ENCODE assay signal across 8 mouse cellular contexts in the genomic region with DNA sequence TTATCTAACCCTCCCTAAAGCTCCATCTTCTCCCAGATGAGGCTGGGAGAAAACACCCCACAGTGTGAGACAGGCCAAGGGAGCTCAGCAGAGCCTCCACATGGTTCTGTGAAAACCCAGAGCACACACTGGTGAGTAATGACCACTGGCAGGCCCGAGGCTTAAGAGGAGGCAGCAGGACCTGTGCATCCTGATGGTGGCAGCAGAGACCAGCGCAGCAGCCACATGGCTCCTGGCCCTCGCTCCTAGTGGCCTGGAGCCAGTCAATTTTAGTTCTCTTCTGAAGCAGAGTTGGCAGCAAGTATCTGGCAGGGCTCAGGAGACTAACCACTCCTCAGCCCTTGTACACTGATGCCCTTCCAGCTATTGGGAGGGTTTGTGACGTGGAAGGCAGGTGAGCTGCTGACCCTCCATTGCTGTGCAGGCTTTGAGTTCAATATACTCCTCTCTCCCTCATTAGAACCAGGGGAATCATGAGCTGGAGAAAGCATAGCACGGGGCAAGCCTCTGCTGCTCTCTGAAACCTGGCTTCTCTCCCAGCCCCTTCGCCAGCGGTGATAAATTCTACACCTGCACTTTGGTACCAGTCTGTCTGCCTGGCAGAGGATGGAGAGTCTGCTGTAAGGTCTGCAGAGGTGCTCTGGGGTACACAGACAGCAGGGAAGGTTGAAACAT. TPM values are rescaled to one million over a fixed set of nuclear protein-coding genes. Genes with fewer than 3 reads are reported as not detected.
DNase-seq lines count a peak whose midpoint lies in the region; ATAC-seq lines count a peak whose summit lies in the region.

No protein-coding gene starts in this region.

- H3K27me3 ChIP-seq in forebrain, embryonic 10.5 days (ENCODE audit: poor library complexity, severe bottlenecking): peaks cover 15% of the 10 kb centered on the region
- no peaks in the 10 kb centered on the region for H3K27me3 ChIP-seq in heart, embryonic 11.5 days (ENCODE audit: control insufficient read depth, insufficient read depth, low read length)
- 0 out of 2 replicates have a peak, but pooled peaks cover 2% of the 10 kb centered on the region for H3K27me3 ChIP-seq in kidney, embryonic 15.5 days
- 0 out of 2 replicates have a peak, but pooled peaks cover 14% of the 10 kb centered on the region for H3K27me3 ChIP-seq in limb, embryonic 12.5 days
- peaks cover 18% of the 10 kb centered on the region for H3K27me3 ChIP-seq in midbrain, embryonic 14.5 days (ENCODE audit: control insufficient read depth, insufficient read depth, low read length)
- H3K27me3 ChIP-seq in stomach, embryonic 14.5 days (ENCODE audit: control insufficient read depth, insufficient read depth, low read length): no peaks in the 10 kb centered on the region

- H3K4me2 ChIP-seq in heart, embryonic 11.5 days: no peak overlapping the region
- H3K4me2 ChIP-seq in kidney, embryonic 15.5 days: no peak overlapping the region
- no peak overlapping the region for H3K4me2 ChIP-seq in limb, embryonic 12.5 days
- H3K4me2 ChIP-seq in midbrain, embryonic 14.5 days (ENCODE audit: low read length): no peak overlapping the region
- no peak overlapping the region for H3K4me2 ChIP-seq in stomach, embryonic 14.5 days (replicated peaks; ENCODE audit: low read depth, low read length)

- peaks cover 3% of the 10 kb centered on the region; the same call in 1 of the 2 replicates for H3K36me3 ChIP-seq in forebrain, embryonic 10.5 days (replicated peaks)
- H3K36me3 ChIP-seq in heart, embryonic 11.5 days (ENCODE audit: control insufficient read depth, insufficient read depth, low read length): peaks cover 5% of the 10 kb centered on the region; the same call in 1 of the 2 replicates
- no peaks in the 10 kb centered on the region for H3K36me3 ChIP-seq in kidney, embryonic 15.5 days
- H3K36me3 ChIP-seq in limb, embryonic 12.5 days: no peaks in the 10 kb centered on the region
- no peaks in the 10 kb centered on the region for H3K36me3 ChIP-seq in midbrain, embryonic 14.5 days (ENCODE audit: control insufficient read depth, insufficient read depth, low read length)
- no peaks in the 10 kb centered on the region for H3K36me3 ChIP-seq in stomach, embryonic 14.5 days (ENCODE audit: control insufficient read depth, insufficient read depth, low read length)

- H3K9me3 ChIP-seq in forebrain, embryonic 10.5 days: no peaks in the 10 kb centered on the region
- H3K9me3 ChIP-seq in heart, embryonic 11.5 days (replicated peaks; ENCODE audit: control insufficient read depth, low read length): no peaks in the 10 kb centered on the region
- H3K9me3 ChIP-seq in kidney, embryonic 15.5 days (replicated peaks): no peaks in the 10 kb centered on the region
- no peaks in the 10 kb centered on the region for H3K9me3 ChIP-seq in limb, embryonic 12.5 days
- H3K9me3 ChIP-seq in midbrain, embryonic 14.5 days (ENCODE audit: control insufficient read depth, low read length): no peaks in the 10 kb centered on the region
- no peaks in the 10 kb centered on the region for H3K9me3 ChIP-seq in stomach, embryonic 14.5 days (ENCODE audit: control insufficient read depth, low read depth, low read length)

- peak; percentile 43 for DNase-seq in thymus, postnatal 4 days
- DNase-seq in thymus, adult 18-20 months: no peak
- peak; percentile 68 for DNase-seq in forebrain, embryonic 10.5 days (ENCODE audit: extremely low spot score, low spot score)
- peak; percentile 91 for DNase-seq in midbrain, embryonic 14.5 days

- ATAC-seq in heart, embryonic 11.5 days (replicated peaks; ENCODE audit: insufficient number of reproducible peaks, low FRiP score, low TSS enrichment): peak; percentile 58
- ATAC-seq in kidney, embryonic 15.5 days (replicated peaks; ENCODE audit: low FRiP score): peak; percentile 79
- peak; percentile 50 for ATAC-seq in limb, embryonic 12.5 days (ENCODE audit: insufficient number of reproducible peaks, insufficient read depth, low FRiP score, low TSS enrichment, low read depth)
- ATAC-seq in midbrain, embryonic 14.5 days (ENCODE audit: low FRiP score, low TSS enrichment): peak; percentile 80; the same call in 1 of the 2 replicates
- peak; percentile 61 for ATAC-seq in stomach, embryonic 14.5 days (ENCODE audit: insufficient number of reproducible peaks, insufficient read depth, low FRiP score, low read depth)

- H3K4me1 ChIP-seq in forebrain, embryonic 10.5 days: peaks cover 19% of the 10 kb centered on the region
- H3K4me1 ChIP-seq in heart, embryonic 11.5 days (ENCODE audit: control insufficient read depth, insufficient read depth, low read length): peaks cover 25% of the 10 kb centered on the region
- peaks cover 22% of the 10 kb centered on the region for H3K4me1 ChIP-seq in kidney, embryonic 15.5 days
- H3K4me1 ChIP-seq in limb, embryonic 12.5 days (replicated peaks): peaks cover 13% of the 10 kb centered on the region
- H3K4me1 ChIP-seq in midbrain, embryonic 14.5 days (ENCODE audit: control insufficient read depth, insufficient read depth, low read length): peaks cover 8% of the 10 kb centered on the region; the same call in 1 of the 2 replicates
- no peaks in the 10 kb centered on the region for H3K4me1 ChIP-seq in stomach, embryonic 14.5 days (ENCODE audit: control insufficient read depth, insufficient read depth, low read length)

- 37% methylated on average over 7 of the region's 7 CpGs for WGBS in forebrain, embryonic 10.5 days
- WGBS in heart, embryonic 11.5 days (ENCODE audit: insufficient replicate concordance): 35% methylated on average over 7 of the region's 7 CpGs
- WGBS in kidney, embryonic 15.5 days: 23% methylated on average over 7 of the region's 7 CpGs
- WGBS in limb, embryonic 12.5 days: 20% methylated on average over 7 of the region's 7 CpGs
- WGBS in midbrain, embryonic 14.5 days: 35% methylated on average over 7 of the region's 7 CpGs
- 32% methylated on average over 7 of the region's 7 CpGs for WGBS in stomach, embryonic 14.5 days

- no peak overlapping the region for H3K9ac ChIP-seq in heart, embryonic 11.5 days (ENCODE audit: low read depth, low read length)
- no peak overlapping the region for H3K9ac ChIP-seq in kidney, embryonic 15.5 days
- H3K9ac ChIP-seq in limb, embryonic 12.5 days (replicated peaks): no peak overlapping the region
- H3K9ac ChIP-seq in midbrain, embryonic 14.5 days (replicated peaks; ENCODE audit: low read length): no peak overlapping the region
- no peak overlapping the region for H3K9ac ChIP-seq in stomach, embryonic 14.5 days (replicated peaks; ENCODE audit: low read depth, low read length)

- H3K4me3 ChIP-seq in forebrain, embryonic 10.5 days: no peak overlapping the region
- no peak overlapping the region for H3K4me3 ChIP-seq in heart, embryonic 11.5 days (ENCODE audit: low read depth, low read length)
- H3K4me3 ChIP-seq in kidney, embryonic 15.5 days (replicated peaks): no peak overlapping the region
- no peak overlapping the region for H3K4me3 ChIP-seq in limb, embryonic 12.5 days (replicated peaks)
- no peak overlapping the region for H3K4me3 ChIP-seq in midbrain, embryonic 14.5 days (replicated peaks; ENCODE audit: low read depth, low read length)
- no peak overlapping the region for H3K4me3 ChIP-seq in stomach, embryonic 14.5 days (ENCODE audit: low read depth, low read length)

- H3K27ac ChIP-seq in forebrain, embryonic 10.5 days: no peak overlapping the region
- no peak overlapping the region; the same call in 1 of the 2 replicates for H3K27ac ChIP-seq in heart, embryonic 11.5 days (ENCODE audit: low read depth, low read length)
- H3K27ac ChIP-seq in kidney, embryonic 15.5 days: 0 out of 2 replicates have a peak overlapping the region, but pooled peaks have one; percentile 22
- H3K27ac ChIP-seq in limb, embryonic 12.5 days: peak overlapping the region; percentile 64; the same call in 1 of the 2 replicates
- no peak overlapping the region for H3K27ac ChIP-seq in midbrain, embryonic 14.5 days (replicated peaks; ENCODE audit: low read depth, low read length)
- H3K27ac ChIP-seq in stomach, embryonic 14.5 days (ENCODE audit: low read length): no peak overlapping the region

RNA-seq across cellular contexts. Expression of gene Bfsp2, which starts 14.3 kb away (rescaled TPM):
- polyA plus RNA-seq in forebrain, embryonic 10.5 days (2016; fragmentation: Nextera tagmentation; extraction: Ambion mirVana): 0.59 and 0.79 TPM in 2 replicates
- polyA plus RNA-seq in heart, embryonic 11.5 days (2014; fragmentation: Nextera tagmentation; extraction: Ambion mirVana): 0.25 and 0.60 TPM in 2 replicates
- polyA plus RNA-seq in kidney, embryonic 15.5 days (2015; fragmentation: Nextera tagmentation; extraction: Ambion mirVana): 0.27 and 0.37 TPM in 2 replicates
- 1.2 and 1.5 TPM in 2 replicates for polyA plus RNA-seq in limb, embryonic 12.5 days (2016; fragmentation: Nextera tagmentation; extraction: Ambion mirVana)
- 2.7 and 4.0 TPM in 2 replicates for polyA plus RNA-seq in midbrain, embryonic 14.5 days (2014; fragmentation: Nextera tagmentation; extraction: Ambion mirVana)
- 0.20 and 0.45 TPM in 2 replicates for polyA plus RNA-seq in stomach, embryonic 14.5 days (2014; fragmentation: Nextera tagmentation; extraction: Ambion mirVana)

Comparison
In these comparisons a context has a peak if more than half of its experiments do, and no peak if none do; other contexts are left out.
1. DNase-seq: peak in thymus, postnatal 4 days (single experiment), forebrain, embryonic 10.5 days (single experiment) and midbrain, embryonic 14.5 days (single experiment); none in thymus, adult 18-20 months (0 of 2).
2. H3K27ac ChIP-seq: peak in kidney, embryonic 15.5 days (single experiment) and limb, embryonic 12.5 days (single experiment); none in forebrain, embryonic 10.5 days (single experiment), heart, embryonic 11.5 days (single experiment), midbrain, embryonic 14.5 days (single experiment) and stomach, embryonic 14.5 days (single experiment).
3. Peak in every context shown above with its lines, with median percentiles within 50 percentile points of each other: ATAC-seq.